Mouse (Mus musculus) embryo, embryonic 11 days (tissue): ENCODE results near the gene Iqsec1.

ENCODE experiments used
- DNase-seq: peaks from one replicate; pipeline ENCODE4 v3.0.0-alpha.2; 2015

Gene Iqsec1

DNA sequence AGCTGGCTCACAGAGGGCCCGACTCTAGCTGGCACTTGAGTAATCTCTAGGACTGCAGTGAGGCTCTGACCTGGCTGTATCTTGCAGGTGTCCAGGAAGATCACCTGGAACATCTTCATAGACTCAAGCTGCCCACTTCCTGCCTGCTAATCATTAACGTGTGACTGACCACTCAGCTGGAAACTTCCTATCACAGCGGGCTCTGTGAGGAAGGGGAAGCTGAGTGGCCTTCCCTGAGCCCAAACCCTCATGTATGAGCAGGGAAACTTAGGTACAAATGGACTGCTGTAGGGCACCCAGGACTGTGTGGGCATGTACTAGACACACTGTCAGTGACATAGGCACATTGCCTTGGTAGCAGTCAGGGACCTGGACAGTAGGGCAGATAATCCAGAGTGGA lies 268.3 kb downstream of the Iqsec1 start:
- DNase-seq, result no peak

DNA sequence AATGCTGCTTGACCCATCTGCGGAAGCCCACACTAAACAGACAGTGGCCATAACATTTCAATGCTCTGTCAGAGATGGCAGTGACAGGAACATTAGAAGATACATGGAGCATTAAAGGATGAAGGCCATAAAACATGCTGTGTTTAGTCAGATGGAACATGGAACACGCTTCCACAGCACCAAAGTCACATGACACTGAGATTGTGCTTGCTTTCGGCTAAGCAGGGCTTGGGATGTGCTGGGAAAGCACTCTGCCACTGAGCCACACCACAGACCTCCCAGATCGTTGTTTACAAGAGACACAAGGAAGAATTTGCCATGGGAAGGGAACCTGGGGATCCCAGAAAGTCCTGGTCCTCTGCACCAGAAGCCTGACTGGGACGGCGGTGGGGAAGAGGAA lies 269.1 kb downstream of the Iqsec1 start:
- no peak for DNase-seq

DNA sequence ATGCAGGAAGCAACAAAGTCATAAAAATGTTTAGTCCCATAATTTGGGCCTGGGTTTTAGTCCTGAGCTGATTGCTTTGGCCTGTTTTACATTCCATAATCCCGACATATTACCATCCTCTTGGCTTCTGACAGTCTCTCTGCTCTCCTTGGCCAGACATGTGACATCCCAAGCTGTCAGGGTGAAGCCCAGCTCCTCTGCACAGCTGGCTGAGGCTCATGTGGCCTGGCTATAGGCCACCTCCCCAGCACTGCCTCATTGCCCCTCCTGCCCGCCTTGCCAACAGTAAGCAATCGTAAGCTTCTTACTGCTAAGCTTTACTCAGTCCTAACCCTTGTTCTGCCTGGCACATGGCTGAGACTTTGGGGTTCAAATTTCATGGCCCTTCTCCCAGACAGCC lies 270.0 kb downstream of the Iqsec1 start:
- no peak for DNase-seq

DNA sequence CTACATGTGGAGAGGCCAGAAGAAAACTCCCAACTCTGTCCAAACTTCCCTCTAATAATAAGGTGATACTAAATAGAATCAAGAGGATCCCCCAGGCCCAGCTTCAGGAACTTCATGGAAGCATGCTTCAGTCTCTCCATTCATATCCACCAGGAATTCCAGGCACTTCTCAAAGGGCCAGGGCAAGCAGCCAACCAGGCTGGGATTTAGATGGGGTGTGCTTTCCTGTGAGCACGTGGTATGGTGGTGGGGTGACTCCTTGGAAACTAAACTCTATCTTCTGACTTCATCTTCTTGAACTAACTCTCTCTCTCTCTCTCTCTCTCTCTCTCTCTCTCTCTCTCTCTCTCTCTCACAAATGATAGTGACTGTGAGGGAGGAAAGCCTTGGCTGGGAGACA lies 270.8 kb downstream of the Iqsec1 start:
- DNase-seq, result no peak

- DNase-seq, result no peak
These were observed 271.6 kb downstream of the Iqsec1 start for GRCm38 (mm10) chr6:90716853-90717252.

DNA sequence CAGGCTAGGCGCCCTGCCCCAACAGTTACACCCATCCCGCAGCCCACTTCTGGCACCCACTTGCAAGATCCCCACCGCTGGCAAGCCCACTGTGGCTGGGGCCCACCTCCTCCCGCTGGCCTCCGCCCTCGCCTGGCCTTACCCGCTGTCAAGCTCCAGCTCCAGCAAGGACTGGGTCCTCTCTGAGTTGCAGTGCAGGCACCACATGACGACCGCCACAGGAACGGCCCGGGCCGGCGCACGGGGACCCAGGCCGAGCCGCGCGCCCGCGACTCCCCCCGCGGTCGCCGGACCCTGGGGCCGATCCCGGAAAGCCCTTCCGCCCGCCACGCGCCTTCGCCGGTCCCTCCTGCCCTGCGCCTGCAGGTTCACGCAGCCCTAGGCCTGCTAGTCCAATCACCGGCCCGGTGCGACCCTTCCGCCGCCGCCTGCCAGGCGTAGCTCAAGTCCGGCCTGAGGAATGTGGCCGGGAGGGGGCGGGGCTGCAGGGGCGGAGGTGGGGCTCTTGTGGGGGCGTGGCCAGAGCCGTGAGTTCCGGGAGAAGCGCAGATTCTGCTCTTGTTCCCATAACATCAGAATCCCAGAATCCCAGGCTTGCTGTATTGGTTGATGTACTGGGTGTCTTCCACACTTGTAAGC lies 272.3 kb downstream of the Iqsec1 start:
- DNase-seq, result peak; percentile 94

GRCm38 (mm10) chr6:90715245-90715905 lies 273.1 kb downstream of the Iqsec1 start:
- DNase-seq, result no peak

GRCm38 (mm10) chr6:90713650-90714049 lies 274.8 kb downstream of the Iqsec1 start:
- DNase-seq, result no peak

GRCm38 (mm10) chr6:90712486-90713480 lies 275.7 kb downstream of the Iqsec1 start:
- no peak for DNase-seq

DNA sequence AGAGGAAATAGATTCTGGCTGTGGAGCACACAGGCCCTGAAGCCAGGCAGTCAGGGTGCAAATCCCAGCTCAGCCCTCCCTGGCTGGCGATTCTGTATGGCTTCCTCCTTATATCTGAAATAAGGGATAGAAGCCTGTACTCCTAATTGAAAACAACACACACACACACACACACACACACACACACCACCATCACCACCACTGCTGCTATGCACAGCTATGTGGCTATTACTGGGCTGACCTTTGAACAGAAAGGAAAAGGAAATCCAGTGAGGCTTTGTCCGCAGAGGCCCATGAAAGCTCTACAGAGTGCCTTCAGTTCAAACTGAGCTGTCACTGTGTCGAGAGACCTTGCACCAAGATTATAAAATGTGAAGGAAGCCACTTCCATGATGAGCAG lies 276.4 kb downstream of the Iqsec1 start:
- no peak for DNase-seq

DNA sequence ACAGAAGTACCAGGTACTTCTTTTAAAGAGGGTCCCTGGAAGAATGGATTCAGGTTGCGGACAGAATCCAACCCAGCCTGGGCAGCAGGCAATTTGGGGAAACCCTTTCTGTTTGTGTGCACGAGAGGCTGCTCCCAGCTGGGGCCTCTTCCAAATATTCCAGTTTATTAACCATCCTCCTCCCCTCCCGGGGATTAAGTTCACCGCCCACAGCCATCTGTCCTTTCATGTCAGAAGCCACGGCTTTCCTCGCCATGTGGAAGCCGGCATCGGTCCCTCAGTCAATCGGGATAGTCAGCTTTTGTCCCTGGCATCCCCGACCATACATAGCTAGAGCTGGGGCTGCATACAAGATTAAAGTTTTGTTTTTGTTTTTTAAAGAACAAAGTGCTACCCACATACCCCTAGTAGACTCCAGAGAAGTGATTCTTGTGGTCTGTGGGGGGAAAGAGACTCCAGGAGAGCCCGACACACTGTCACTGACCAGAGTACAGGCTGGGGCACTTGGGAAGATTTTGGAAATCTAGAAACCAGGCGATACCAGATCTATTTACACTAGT lies 276.9 kb downstream of the Iqsec1 start:
- peak; percentile 61 for DNase-seq

DNA sequence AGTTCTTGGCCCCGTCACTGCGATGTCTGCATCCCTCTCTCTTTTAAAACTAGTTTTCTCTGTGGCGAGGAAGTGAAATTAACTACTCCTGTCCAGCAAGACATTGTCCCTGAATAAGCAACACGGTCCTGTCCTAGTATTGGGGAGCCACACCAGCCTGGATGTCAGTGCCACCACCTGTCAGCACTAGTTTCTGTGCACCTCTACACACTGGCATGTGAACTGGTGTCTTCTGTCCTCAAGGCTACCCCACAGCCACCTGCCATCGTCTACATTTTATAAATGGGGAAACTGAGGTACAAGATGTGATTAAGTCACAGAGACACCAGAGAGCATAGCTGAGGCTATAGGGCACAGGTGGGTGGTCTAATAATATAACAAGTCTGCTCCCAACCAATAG lies 277.7 kb downstream of the Iqsec1 start:
- no peak for DNase-seq

DNA sequence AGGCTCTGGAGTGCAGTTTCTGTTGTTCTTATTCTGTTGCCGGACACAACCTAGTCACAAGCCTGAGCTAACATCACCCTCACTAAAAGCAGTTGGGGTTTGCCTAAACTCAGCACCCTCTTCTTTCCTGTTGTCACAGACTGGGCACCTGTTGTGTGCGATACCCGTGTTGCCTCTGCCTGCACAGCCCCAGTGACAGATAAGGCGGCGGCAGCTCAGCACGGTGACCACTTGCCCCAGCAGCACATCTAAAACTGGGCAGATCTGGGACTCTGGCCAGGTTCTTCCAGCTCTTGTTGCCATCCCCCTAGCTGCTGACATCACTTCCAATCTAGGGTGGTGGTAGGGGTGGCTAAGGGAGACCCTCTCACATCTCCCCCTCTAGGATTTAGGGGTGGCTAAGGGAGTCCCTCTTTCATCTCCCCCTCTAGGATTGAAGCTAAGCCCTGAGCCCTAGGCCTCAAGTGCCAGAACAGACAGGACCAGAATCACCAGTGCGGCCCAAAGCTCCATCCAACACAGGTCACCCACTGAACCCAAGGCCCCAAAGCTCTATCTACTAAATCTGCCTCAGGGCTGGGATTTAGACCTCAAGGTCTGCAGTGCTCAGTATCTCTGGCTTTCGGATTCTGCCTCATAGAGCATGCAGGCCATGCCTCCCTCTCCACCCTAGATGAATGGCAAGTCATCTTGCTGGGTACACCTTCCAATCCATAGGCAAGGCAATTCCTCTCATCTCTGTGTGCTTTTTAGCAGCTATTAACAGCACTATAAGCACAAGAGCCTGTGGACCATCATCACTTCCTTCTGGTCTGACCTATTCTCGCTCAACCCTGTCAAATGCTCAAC lies 278.3 kb downstream of the Iqsec1 start:
- no peak for DNase-seq

GRCm38 (mm10) chr6:90708061-90708618 lies 280.3 kb downstream of the Iqsec1 start:
- no peak for DNase-seq

DNA sequence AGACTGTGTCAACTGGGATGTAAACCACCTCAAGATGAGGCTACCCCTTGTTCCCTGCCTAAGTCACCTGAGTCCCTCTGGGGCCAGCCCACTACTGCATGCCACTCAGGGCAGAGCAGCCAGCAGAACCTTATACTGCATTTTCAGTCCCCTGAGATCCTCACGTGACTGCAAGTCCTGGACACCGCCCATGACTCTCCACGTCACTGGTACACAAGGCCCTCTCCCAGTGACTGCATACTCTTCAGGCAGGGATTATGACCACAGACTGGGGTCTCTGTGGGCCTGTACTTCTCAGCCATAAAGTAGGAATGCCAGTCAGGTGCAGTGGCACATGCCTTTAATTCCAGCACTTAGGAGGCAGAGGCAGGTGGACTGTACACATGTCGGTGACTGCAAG lies 281.3 kb downstream of the Iqsec1 start:
- no peak for DNase-seq

GRCm38 (mm10) chr6:90706490-90706889 lies 282.0 kb downstream of the Iqsec1 start:
- no peak for DNase-seq

GRCm38 (mm10) chr6:90705738-90706137 lies 282.7 kb downstream of the Iqsec1 start:
- no peak for DNase-seq

DNA sequence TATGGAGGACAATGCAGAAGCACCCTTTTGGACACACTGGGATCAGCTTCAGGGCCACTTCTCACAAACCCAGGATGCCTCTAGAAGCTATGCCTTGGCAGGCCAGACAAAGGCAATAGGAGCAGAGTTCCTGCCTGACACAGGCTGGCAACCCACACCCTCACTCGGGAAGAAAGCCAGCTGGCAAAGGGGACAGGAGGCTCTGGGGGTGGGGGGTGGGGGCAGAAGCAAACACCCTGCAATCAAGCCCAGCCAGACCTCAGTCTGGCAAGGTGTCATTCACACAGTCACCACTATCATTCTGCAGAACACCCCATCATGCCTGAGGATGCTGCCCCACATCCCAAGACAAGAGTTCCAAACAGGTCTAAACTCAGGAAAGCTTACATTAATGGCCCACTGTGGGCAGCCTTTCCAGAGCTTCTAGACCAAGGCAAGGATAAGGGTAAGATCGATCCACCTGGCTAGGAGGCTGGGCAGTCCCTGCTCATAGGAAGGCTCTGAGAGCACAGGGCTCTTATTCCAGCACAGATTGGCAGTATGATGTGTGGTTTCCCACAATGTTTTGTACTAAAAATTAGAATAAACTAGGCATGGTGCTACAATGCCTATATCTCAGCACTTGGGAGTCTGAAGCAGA lies 283.7 kb downstream of the Iqsec1 start:
- no peak for DNase-seq

GRCm38 (mm10) chr6:90703782-90704181 lies 284.7 kb downstream of the Iqsec1 start:
- no peak for DNase-seq

GRCm38 (mm10) chr6:90702837-90703735 lies 285.4 kb downstream of the Iqsec1 start:
- DNase-seq, result peak; percentile 33
